Mouse (Mus musculus): Measurements from ENCODE around the gene Scamp1. TPM values are rescaled to one million over a fixed set of nuclear protein-coding genes. Genes with fewer than 3 reads are reported as not detected.

Scamp1 gene
- polyA plus RNA-seq, 1 experiment from 2014 or later = 29.3 TPM

DNA sequence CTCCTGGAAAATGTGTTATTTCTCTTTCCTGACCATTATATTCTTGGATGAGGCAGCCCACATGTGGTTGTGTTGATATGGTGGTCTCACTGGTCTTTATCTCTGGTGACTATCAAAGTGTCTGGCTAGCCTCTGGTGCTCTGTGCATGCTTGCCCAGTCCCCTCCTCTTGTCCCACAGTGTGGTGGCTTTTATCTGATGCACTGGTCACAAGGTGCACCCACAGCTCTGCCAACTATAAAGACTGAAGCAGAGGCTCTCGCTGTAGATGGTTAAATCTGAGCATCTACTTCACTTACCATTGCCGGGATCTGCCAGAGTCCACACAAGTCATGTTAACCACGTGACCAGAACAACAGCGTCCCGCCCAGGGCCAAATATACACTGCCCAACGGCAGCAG, 19.1 kb downstream of the Scamp1 start:
- Histone ChIP-seq H3K36me3 (no peaks in the 10 kb centered on the region), H3K9me3 (no peaks in the 10 kb centered on the region), H3K4me2 (replicated peaks) (no peak overlapping the region), H3K4me3 (replicated peaks) (no peak overlapping the region), H3K9ac (no peak overlapping the region), H3K27ac (no peak overlapping the region), H3K4me1 (replicated peaks) (peaks cover 6% of the 10 kb centered on the region; the same call in 1 of the 2 replicates), H3K27me3 (replicated peaks) (no peaks in the 10 kb centered on the region)
- no peak for ATAC-seq
- WGBS = 78% methylated on average over 6 of the region's 6 CpGs

DNA sequence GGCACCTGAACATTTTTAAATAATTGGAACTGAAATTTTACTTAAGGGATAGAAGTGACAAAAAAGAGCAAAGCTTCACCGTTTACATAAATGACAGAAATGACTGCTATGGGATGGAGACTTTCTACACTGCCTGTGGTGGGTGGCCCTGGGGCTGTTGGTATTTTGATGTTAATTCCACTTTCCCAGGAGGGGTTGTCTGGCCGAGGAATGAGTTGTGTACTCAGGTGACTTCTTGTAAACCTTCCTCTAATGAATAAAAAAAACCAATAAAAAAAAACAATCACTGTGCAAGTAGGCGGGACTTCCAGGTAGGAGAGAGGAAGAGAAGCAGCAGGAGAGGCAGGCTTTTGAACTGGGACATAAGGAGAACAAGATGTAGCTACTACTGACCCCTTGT, 20.4 kb downstream of the Scamp1 start:
- H3K27ac ChIP-seq = no peak overlapping the region
- no peaks in the 10 kb centered on the region for H3K27me3 ChIP-seq (replicated peaks)
- H3K9ac ChIP-seq = no peak overlapping the region
- 74% methylated on average over 3 of the region's 3 CpGs for WGBS
- no peaks in the 10 kb centered on the region for H3K36me3 ChIP-seq
- no peak overlapping the region for H3K4me3 ChIP-seq (replicated peaks)
- no peak for ATAC-seq
- no peak overlapping the region for H3K4me2 ChIP-seq (replicated peaks)
- H3K9me3 ChIP-seq = no peaks in the 10 kb centered on the region
- peaks cover 6% of the 10 kb centered on the region; the same call in 1 of the 2 replicates for H3K4me1 ChIP-seq (replicated peaks)

DNA sequence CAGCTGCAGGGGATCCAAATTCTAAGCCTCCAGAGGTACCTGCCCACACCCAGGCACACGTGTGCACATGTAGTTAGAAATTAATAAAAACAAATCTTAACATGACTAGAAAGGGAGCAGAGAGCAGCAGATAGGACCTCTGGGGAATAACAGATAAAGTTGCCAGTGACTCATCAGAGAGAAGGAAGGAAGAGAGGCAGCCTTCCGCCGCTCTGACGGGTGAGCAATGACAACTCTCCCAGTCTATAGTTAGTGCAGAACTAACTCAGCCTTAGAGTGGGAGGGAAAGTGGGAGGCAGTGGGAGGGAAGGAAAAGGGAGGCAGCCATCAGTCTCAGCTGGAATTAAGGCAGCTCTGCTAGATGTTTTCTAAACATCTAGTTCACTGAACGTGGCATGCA, 21.7 kb downstream of the Scamp1 start:
- peaks cover 6% of the 10 kb centered on the region; the same call in 1 of the 2 replicates for H3K4me1 ChIP-seq (replicated peaks)
- H3K9me3 ChIP-seq = no peaks in the 10 kb centered on the region
- no peak overlapping the region for H3K9ac ChIP-seq
- no peak overlapping the region for H3K4me2 ChIP-seq (replicated peaks)
- peak; percentile 35; the same call in 1 of the 2 replicates for ATAC-seq
- no peaks in the 10 kb centered on the region for H3K36me3 ChIP-seq
- H3K27me3 ChIP-seq (replicated peaks) = no peaks in the 10 kb centered on the region
- 59% methylated on average over 5 of the region's 5 CpGs for WGBS
- no peak overlapping the region for H3K27ac ChIP-seq
- H3K4me3 ChIP-seq (replicated peaks) = no peak overlapping the region

DNA sequence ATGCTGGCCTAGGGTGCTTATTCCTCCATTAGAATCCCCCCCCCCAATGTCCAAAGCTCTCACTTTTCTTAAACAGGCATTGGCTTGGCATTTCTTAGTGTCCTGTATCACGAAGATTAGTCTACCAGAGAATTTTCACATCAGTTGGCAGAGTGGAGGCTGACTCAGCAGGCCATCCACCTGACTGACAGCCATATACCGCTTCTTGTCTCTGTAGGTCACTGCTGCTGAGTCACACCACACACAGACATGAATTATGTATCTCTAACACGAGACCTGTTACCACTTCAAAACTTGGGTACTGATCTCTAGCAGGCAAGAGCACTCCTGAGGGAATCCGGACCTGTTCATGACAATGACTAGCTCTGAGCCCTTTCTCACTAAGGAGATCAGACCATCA, 23.1 kb downstream of the Scamp1 start:
- Histone ChIP-seq H3K36me3 (no peaks in the 10 kb centered on the region), H3K9me3 (no peaks in the 10 kb centered on the region), H3K4me2 (replicated peaks) (no peak overlapping the region), H3K4me3 (replicated peaks) (no peak overlapping the region), H3K4me1 (replicated peaks) (peaks cover 6% of the 10 kb centered on the region; the same call in 1 of the 2 replicates), H3K27ac (no peak overlapping the region), H3K27me3 (replicated peaks) (no peaks in the 10 kb centered on the region), H3K9ac (no peak overlapping the region)
- WGBS = 78% methylated on average over 4 of the region's 4 CpGs
- no peak for ATAC-seq

DNA sequence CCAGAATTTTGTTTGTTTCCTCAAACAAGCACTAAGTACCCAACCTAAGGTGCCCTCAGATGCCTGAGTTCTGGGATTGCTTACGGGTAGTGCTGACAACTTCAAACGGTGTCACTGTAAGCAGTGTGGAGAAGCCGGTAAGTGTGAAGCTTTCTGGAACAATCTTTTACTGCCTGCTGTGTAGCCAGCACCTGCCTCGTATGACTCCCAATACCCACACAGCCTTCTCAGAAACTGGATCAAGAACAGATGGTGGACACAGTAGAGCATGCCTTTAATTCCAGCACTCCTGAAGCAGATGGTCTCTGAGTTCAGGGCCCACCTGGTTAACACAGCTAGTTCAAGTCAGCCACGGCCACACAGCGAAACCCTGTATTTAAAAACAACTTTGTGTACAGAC, 24.0 kb downstream of the Scamp1 start:
- Histone ChIP-seq H3K36me3 (no peaks in the 10 kb centered on the region), H3K27ac (no peak overlapping the region), H3K4me1 (replicated peaks) (peaks cover 9% of the 10 kb centered on the region), H3K4me3 (replicated peaks) (no peak overlapping the region), H3K4me2 (replicated peaks) (no peak overlapping the region), H3K9me3 (no peaks in the 10 kb centered on the region), H3K27me3 (replicated peaks) (no peaks in the 10 kb centered on the region), H3K9ac (no peak overlapping the region)
- WGBS = 81% methylated on average over 6 of the region's 6 CpGs
- ATAC-seq = no peak

DNA sequence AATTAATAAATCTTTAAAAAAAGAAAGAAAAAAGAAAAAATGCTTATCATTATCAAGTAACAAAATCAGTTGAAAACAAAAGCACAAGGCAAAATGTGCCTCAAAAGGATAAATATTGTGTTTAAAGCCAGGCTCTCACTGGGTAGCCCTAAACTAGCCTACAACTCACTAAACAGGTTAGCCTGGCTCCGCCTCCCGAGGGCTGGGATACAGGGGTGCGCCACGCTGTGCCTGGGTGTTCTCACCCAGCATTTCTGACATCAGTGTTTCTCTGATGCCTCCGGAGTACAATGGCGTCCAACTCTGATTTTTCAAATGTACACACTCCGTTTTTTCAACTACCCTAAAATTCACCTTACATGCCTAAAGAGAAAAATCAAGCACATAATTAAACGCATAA, 24.7 kb downstream of the Scamp1 start:
- Histone ChIP-seq H3K9ac (no peak overlapping the region), H3K9me3 (no peaks in the 10 kb centered on the region), H3K4me1 (replicated peaks) (peaks cover 7% of the 10 kb centered on the region; the same call in 1 of the 2 replicates), H3K36me3 (no peaks in the 10 kb centered on the region), H3K27ac (no peak overlapping the region), H3K4me3 (replicated peaks) (no peak overlapping the region), H3K27me3 (replicated peaks) (no peaks in the 10 kb centered on the region), H3K4me2 (replicated peaks) (no peak overlapping the region)
- WGBS = 82% methylated on average over 8 of the region's 8 CpGs
- ATAC-seq = no peak

DNA sequence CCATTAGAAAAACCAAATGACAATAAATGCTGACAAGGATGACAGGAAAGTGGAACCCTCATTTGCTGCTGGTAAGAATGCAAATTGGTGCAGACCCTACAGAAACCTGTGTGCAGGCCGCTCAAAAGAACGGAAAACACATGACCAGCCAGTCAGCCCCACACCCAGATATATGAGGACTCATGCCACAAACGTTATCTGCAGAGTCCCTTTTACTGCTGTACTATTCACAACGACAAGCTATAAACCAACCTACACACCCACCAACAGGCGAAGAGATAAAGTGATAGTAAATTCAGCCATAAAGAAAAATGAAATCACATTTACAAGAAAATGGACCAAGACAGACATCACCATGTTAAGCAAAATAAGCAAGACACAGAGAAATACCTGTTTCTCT, 26.4 kb downstream of the Scamp1 start:
- 58% methylated on average over 5 of the region's 5 CpGs for WGBS
- H3K4me2 ChIP-seq (replicated peaks) = no peak overlapping the region
- peak; percentile 78 for ATAC-seq
- no peaks in the 10 kb centered on the region for H3K27me3 ChIP-seq (replicated peaks)
- H3K36me3 ChIP-seq = no peaks in the 10 kb centered on the region
- no peak overlapping the region for H3K9ac ChIP-seq
- H3K27ac ChIP-seq = no peak overlapping the region
- no peak overlapping the region for H3K4me3 ChIP-seq (replicated peaks)
- H3K9me3 ChIP-seq = no peaks in the 10 kb centered on the region
- H3K4me1 ChIP-seq (replicated peaks) = peaks cover 7% of the 10 kb centered on the region; the same call in 1 of the 2 replicates

DNA sequence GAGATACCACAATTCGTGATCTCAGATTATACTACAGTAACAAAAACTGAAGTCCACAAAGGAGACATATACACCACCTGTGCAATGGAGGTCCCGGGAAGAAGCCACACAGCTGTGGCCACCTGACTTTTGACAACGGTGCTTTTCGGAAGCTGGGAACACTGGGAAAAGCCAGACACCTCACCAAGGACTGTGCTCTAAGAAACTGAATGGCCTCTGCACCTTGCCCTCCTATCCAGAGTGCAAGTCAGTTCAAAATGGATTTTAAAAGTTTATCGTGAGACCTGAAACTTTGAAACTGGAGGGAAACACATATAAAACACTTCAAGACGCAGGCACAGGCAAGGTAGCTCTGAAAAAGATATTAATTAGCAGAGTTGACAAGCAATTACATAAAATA, 27.1 kb downstream of the Scamp1 start:
- WGBS = 75% methylated on average over 6 of the region's 6 CpGs
- Histone ChIP-seq H3K4me3 (replicated peaks) (no peak overlapping the region), H3K4me2 (replicated peaks) (no peak overlapping the region), H3K9ac (no peak overlapping the region), H3K27me3 (replicated peaks) (no peaks in the 10 kb centered on the region), H3K9me3 (no peaks in the 10 kb centered on the region), H3K27ac (no peak overlapping the region), H3K36me3 (no peaks in the 10 kb centered on the region), H3K4me1 (replicated peaks) (peaks cover 7% of the 10 kb centered on the region; the same call in 1 of the 2 replicates)
- ATAC-seq = no peak

DNA sequence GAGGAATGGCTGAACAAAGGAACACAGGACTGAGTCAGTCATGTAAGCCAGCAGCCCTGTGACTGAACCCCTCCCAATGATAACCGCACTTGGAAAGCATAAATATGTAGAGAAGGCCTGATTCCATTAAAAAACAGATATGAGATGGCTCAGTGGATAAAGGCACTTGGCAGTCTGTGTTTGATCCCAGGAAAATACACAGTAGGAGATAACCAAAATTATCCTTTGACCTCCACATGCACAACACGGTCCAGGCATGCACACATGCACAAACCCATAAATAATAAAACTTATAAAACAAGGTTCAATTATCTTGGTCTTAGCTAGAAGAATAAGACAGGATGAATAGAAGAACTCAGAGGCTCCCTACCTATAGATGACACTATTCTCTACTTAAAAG, 27.9 kb downstream of the Scamp1 start:
- no peak overlapping the region for H3K4me3 ChIP-seq (replicated peaks)
- no peak for ATAC-seq
- no peaks in the 10 kb centered on the region for H3K36me3 ChIP-seq
- no peak overlapping the region for H3K9ac ChIP-seq
- no peak overlapping the region for H3K27ac ChIP-seq
- H3K4me1 ChIP-seq (replicated peaks) = peaks cover 7% of the 10 kb centered on the region; the same call in 1 of the 2 replicates
- H3K9me3 ChIP-seq = no peaks in the 10 kb centered on the region
- no peak overlapping the region for H3K4me2 ChIP-seq (replicated peaks)
- H3K27me3 ChIP-seq (replicated peaks) = no peaks in the 10 kb centered on the region
- WGBS = 35% methylated on average over 2 of the region's 2 CpGs

DNA sequence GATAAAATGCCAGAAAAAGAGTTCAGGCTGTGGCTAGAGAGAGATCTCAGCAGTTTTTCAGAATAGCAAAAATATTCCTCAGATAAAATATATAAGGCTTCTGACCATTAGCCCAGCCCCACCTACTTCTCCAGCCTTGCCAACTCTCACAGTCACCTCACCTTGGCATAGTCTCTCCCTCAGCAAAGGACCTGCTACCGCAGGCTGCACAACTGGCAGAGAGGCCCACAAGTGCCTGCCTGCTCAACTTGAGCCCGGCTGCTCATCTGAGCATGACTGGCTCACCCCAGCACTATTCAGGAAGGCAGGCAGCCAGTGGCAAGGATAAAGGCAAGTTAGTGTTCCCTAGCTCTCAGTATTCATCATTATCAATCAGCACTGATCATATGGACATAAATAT, 30.5 kb downstream of the Scamp1 start:
- H3K4me1 ChIP-seq (replicated peaks) = peaks cover 7% of the 10 kb centered on the region; the same call in 1 of the 2 replicates
- H3K4me3 ChIP-seq (replicated peaks) = no peak overlapping the region
- no peak for ATAC-seq
- H3K36me3 ChIP-seq = no peaks in the 10 kb centered on the region
- H3K9ac ChIP-seq = no peak overlapping the region
- no peaks in the 10 kb centered on the region for H3K27me3 ChIP-seq (replicated peaks)
- no peak overlapping the region for H3K4me2 ChIP-seq (replicated peaks)
- no peaks in the 10 kb centered on the region for H3K9me3 ChIP-seq
- WGBS = 95% methylated on average over 2 of the region's 2 CpGs
- no peak overlapping the region for H3K27ac ChIP-seq

DNA sequence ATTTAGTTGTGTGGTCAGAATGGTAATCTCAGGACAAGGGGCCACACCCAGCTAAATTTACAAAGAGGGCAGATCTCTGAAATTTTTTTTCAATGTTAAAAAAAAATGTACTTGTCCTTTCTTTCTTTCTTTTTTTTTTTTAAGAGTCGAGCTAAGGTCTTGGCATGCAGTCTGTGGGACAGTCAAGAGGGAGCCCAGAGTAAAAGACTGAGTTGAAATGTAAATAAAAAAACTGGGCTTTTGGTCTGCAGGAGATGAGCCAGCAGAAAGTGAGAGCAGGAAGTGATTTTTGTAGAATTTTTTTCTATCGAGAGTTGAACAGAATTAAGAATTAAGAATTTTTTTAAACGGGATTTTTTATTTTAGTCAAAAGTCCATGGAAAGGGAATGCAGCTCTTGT, 31.4 kb downstream of the Scamp1 start:
- Histone ChIP-seq H3K27ac (no peak overlapping the region), H3K36me3 (no peaks in the 10 kb centered on the region), H3K9ac (no peak overlapping the region), H3K4me1 (replicated peaks) (peaks cover 7% of the 10 kb centered on the region; the same call in 1 of the 2 replicates), H3K4me2 (replicated peaks) (no peak overlapping the region), H3K9me3 (no peaks in the 10 kb centered on the region), H3K27me3 (replicated peaks) (no peaks in the 10 kb centered on the region), H3K4me3 (replicated peaks) (no peak overlapping the region)
- WGBS = 71% methylated on average over 3 of the region's 3 CpGs
- no peak for ATAC-seq

DNA sequence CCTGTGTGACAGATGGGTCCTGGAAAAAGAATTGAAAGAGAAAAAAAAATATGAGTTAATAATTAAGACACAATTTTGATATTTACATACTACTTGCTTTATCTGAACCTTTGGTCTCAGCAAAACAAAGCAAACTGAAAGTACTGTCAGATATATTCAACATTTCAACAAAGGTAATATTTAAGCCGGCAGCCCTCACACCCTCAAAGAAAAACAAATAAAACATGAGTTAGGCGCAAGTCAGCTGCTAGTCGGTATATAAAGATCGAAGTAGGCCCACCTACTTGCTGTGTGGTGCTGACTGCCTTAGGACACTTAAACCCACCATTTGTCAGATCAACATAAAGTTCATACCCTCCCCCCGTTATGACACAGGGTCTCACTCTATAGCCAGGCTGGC, 32.6 kb downstream of the Scamp1 start:
- H3K9me3 ChIP-seq = no peaks in the 10 kb centered on the region
- peaks cover 7% of the 10 kb centered on the region; the same call in 1 of the 2 replicates for H3K4me1 ChIP-seq (replicated peaks)
- WGBS = 61% methylated on average over 5 of the region's 5 CpGs
- H3K9ac ChIP-seq = no peak overlapping the region
- H3K36me3 ChIP-seq = no peaks in the 10 kb centered on the region
- 0 out of 2 replicates have a peak overlapping the region, but pooled peaks have one; percentile 12 for H3K4me2 ChIP-seq (replicated peaks)
- H3K27ac ChIP-seq = no peak overlapping the region
- no peaks in the 10 kb centered on the region for H3K27me3 ChIP-seq (replicated peaks)
- no peak overlapping the region for H3K4me3 ChIP-seq (replicated peaks)
- peak; percentile 67 for ATAC-seq

DNA sequence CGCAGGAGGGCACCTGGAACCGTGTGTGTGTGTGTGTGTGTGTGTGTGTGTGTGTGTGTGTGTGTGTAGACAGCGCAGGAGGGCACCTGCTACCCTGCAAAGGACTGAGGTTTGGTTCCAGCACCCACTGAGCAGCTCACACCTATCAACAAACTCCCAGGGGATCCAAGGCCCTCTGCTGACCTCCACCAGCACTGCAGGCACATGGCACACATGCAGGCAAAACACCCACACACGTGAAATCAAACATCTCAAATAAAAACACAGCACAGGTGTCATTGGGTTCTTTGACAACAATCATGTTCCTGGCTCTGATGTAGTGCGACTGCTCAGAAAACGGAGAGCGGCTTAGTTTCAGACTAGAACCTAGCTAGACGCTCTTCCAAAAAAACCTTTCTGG, 34.9 kb downstream of the Scamp1 start:
- no peak overlapping the region for H3K9ac ChIP-seq
- no peaks in the 10 kb centered on the region for H3K36me3 ChIP-seq
- H3K27me3 ChIP-seq (replicated peaks) = no peaks in the 10 kb centered on the region
- no peaks in the 10 kb centered on the region for H3K4me1 ChIP-seq (replicated peaks)
- no peak overlapping the region for H3K4me3 ChIP-seq (replicated peaks)
- WGBS = 92% methylated on average over 6 of the region's 8 CpGs
- no peaks in the 10 kb centered on the region for H3K9me3 ChIP-seq
- H3K27ac ChIP-seq = no peak overlapping the region
- H3K4me2 ChIP-seq (replicated peaks) = no peak overlapping the region
- no peak for ATAC-seq
